Mouse (Mus musculus): ENCODE results near the gene Akap7. TPM values are rescaled to one million over a fixed set of nuclear protein-coding genes. Genes with fewer than 3 reads are reported as not detected.

Akap7 gene
- polyA plus RNA-seq, 1 experiment from 2014 or later: 23.2 TPM

GRCm38 (mm10) chr10:25141781-25142180 is 165.9 kb downstream of the Akap7 start:
- Histone ChIP-seq H3K27ac (no peak overlapping the region), H3K9me3 (replicated peaks) (no peaks in the 10 kb centered on the region), H3K4me2 (no peak overlapping the region), H3K9ac (no peak overlapping the region), H3K4me1 (peaks cover 28% of the 10 kb centered on the region), H3K27me3 (replicated peaks) (no peaks in the 10 kb centered on the region), H3K4me3 (no peak overlapping the region), H3K36me3 (no peaks in the 10 kb centered on the region)
- WGBS (ENCODE audit: insufficient replicate concordance): 82% methylated on average over 1 of the region's 1 CpGs
- ATAC-seq: no peak

- Histone ChIP-seq H3K27ac (no peak overlapping the region), H3K4me2 (no peak overlapping the region), H3K9me3 (replicated peaks) (no peaks in the 10 kb centered on the region), H3K4me3 (no peak overlapping the region), H3K27me3 (replicated peaks) (no peaks in the 10 kb centered on the region), H3K36me3 (no peaks in the 10 kb centered on the region), H3K4me1 (peaks cover 19% of the 10 kb centered on the region), H3K9ac (no peak overlapping the region)
- ATAC-seq: peak; percentile 69; the same call in 1 of the 2 replicates
- WGBS (ENCODE audit: insufficient replicate concordance): 35% methylated on average over 14 of the region's 14 CpGs
Observed at GRCm38 (mm10) chr10:25140155-25140755, 167.4 kb downstream of the Akap7 start.

- Histone ChIP-seq H3K36me3 (no peaks in the 10 kb centered on the region), H3K27ac (no peak overlapping the region), H3K27me3 (replicated peaks) (no peaks in the 10 kb centered on the region), H3K9ac (no peak overlapping the region), H3K4me2 (no peak overlapping the region), H3K4me1 (peaks cover 13% of the 10 kb centered on the region), H3K9me3 (replicated peaks) (no peaks in the 10 kb centered on the region), H3K4me3 (no peak overlapping the region)
- peak; percentile 96 for ATAC-seq
- 55% methylated on average over 1 of the region's 1 CpGs for WGBS (ENCODE audit: insufficient replicate concordance)
Observed at GRCm38 (mm10) chr10:25133581-25133980, 174.1 kb downstream of the Akap7 start.

GRCm38 (mm10) chr10:25128455-25128863 is 179.2 kb downstream of the Akap7 start:
- no peak overlapping the region for H3K9ac ChIP-seq
- no peak for ATAC-seq

GRCm38 (mm10) chr10:25126035-25126434 is 181.6 kb downstream of the Akap7 start:
- no peak overlapping the region for H3K27ac ChIP-seq
- H3K36me3 ChIP-seq: no peaks in the 10 kb centered on the region
- WGBS (ENCODE audit: insufficient replicate concordance): 38% methylated on average over 2 of the region's 2 CpGs

More at GRCm38 (mm10) chr10:25128455-25128863, 179.2 kb downstream of the Akap7 start:
- H3K36me3 ChIP-seq: no peaks in the 10 kb centered on the region
- H3K27ac ChIP-seq: no peak overlapping the region
- no peaks in the 10 kb centered on the region for H3K9me3 ChIP-seq (replicated peaks)
- H3K4me1 ChIP-seq: peaks cover 10% of the 10 kb centered on the region; the same call in 1 of the 2 replicates
- 63% methylated on average over 5 of the region's 5 CpGs for WGBS (ENCODE audit: insufficient replicate concordance)
- no peaks in the 10 kb centered on the region for H3K27me3 ChIP-seq (replicated peaks)
- H3K4me2 ChIP-seq: no peak overlapping the region
- no peak overlapping the region for H3K4me3 ChIP-seq

GRCm38 (mm10) chr10:25120871-25121554 is 186.7 kb downstream of the Akap7 start:
- H3K4me1 ChIP-seq: peaks cover 38% of the 10 kb centered on the region
- ATAC-seq: no peak

More at GRCm38 (mm10) chr10:25126035-25126434, 181.6 kb downstream of the Akap7 start:
- H3K4me3 ChIP-seq: no peak overlapping the region
- H3K9ac ChIP-seq: no peak overlapping the region
- no peak for ATAC-seq
- no peak overlapping the region for H3K4me2 ChIP-seq
- H3K4me1 ChIP-seq: peaks cover 14% of the 10 kb centered on the region; the same call in 1 of the 2 replicates
- H3K27me3 ChIP-seq (replicated peaks): no peaks in the 10 kb centered on the region
- H3K9me3 ChIP-seq (replicated peaks): no peaks in the 10 kb centered on the region

More at GRCm38 (mm10) chr10:25120871-25121554, 186.7 kb downstream of the Akap7 start:
- Histone ChIP-seq H3K36me3 (no peaks in the 10 kb centered on the region), H3K27ac (no peak overlapping the region), H3K9ac (no peak overlapping the region), H3K27me3 (replicated peaks) (no peaks in the 10 kb centered on the region), H3K4me2 (no peak overlapping the region), H3K9me3 (replicated peaks) (no peaks in the 10 kb centered on the region), H3K4me3 (no peak overlapping the region)
- WGBS (ENCODE audit: insufficient replicate concordance): 55% methylated on average over 5 of the region's 5 CpGs

Other genes with a start within 250 kb of the Akap7 start
- 16.2 and 19.0 TPM in 2 replicates for gene Epb41l2, start 51.9 kb upstream of the Akap7 start, polyA plus RNA-seq (2016; fragmentation: Nextera tagmentation; extraction: Ambion mirVana)
- gene Smlr1, start 228.4 kb upstream of the Akap7 start, polyA plus RNA-seq (2016; fragmentation: Nextera tagmentation; extraction: Ambion mirVana): 4.9 and 5.0 TPM in 2 replicates

Measured in liver, embryonic 12.5 days (tissue).